Mouse (Mus musculus) MEL (cell line): ENCODE data around the gene Mipol1. TPM values are rescaled to one million over a fixed set of nuclear protein-coding genes. Genes with fewer than 3 reads are reported as not detected.

Experiments
- DNase-seq: peaks from one replicate; pipeline ENCODE4 v3.0.0; 2011; ENCODE audit warnings: low read depth, low spot score
- H3K27ac ChIP-seq: 2 replicates; pipeline ENCODE4 v1.5.1; 2012; ENCODE audit warnings: low read depth, mild to moderate bottlenecking, control low read depth, low read length, moderate library complexity; ENCODE audit not compliant: control insufficient read depth
- H3K27me3 ChIP-seq, 2 experiments: fragments of 150-350 bp in 1 of 2; sonication (generic) in 1 of 2; 2 replicates each; pipeline ENCODE4 v1.6.1; 2012; ENCODE audit warnings: low read length in 2 of 2, mild to moderate bottlenecking in 2 of 2, improper control_type of control experiment in 1 of 2, moderate library complexity in 1 of 2; ENCODE audit not compliant: insufficient read depth in 2 of 2, control insufficient read depth in 1 of 2
- H3K36me3 ChIP-seq, 2 experiments: 2 replicates each; pipeline ENCODE4 v1.6.1; 2012 to 2014; ENCODE audit warnings: low read length in 2 of 2, improper control_type of control experiment in 1 of 2, inconsistent platforms in 1 of 2, mild to moderate bottlenecking in 1 of 2; ENCODE audit not compliant: insufficient read depth in 2 of 2, control insufficient read depth in 1 of 2
- H3K4me1 ChIP-seq, 2 experiments: fragments of 150-350 bp in 1 of 2; sonication (generic) in 1 of 2; 2 replicates each; pipeline ENCODE4 v1.6.1; 2012; ENCODE audit warnings: low read length in 2 of 2, improper control_type of control experiment in 1 of 2, mild to moderate bottlenecking in 1 of 2; ENCODE audit not compliant: insufficient read depth in 2 of 2, control insufficient read depth in 1 of 2
- H3K4me3 ChIP-seq, 2 experiments: fragments of 150-350 bp in 1 of 2; sonication (generic) in 1 of 2; 2 replicates each; pipeline ENCODE4 v1.5.1; 2012; ENCODE audit warnings: low read depth in 2 of 2, low read length in 2 of 2, mild to moderate bottlenecking in 2 of 2, moderate library complexity in 2 of 2, control low read depth in 1 of 2, improper control_type of control experiment in 1 of 2; ENCODE audit not compliant: control insufficient read depth in 1 of 2, insufficient read depth in 1 of 2
- H3K79me2 ChIP-seq: 2 replicates; pipeline ENCODE4 v1.6.1; 2012; ENCODE audit warnings: mild to moderate bottlenecking, low read length, moderate library complexity; ENCODE audit not compliant: control insufficient read depth, poor library complexity, insufficient read depth
- H3K9ac ChIP-seq: 2 replicates; pipeline ENCODE4 v1.6.1; 2012; ENCODE audit warnings: low read depth, mild to moderate bottlenecking, control low read depth, low read length, moderate library complexity; ENCODE audit not compliant: control insufficient read depth, poor library complexity, severe bottlenecking
- H3K9me3 ChIP-seq: fragments of 150-350 bp; sonication (generic); replicated peaks from 2 replicates; pipeline ENCODE4 v1.6.1; 2012; ENCODE audit warnings: mild to moderate bottlenecking, low read length, improper control_type of control experiment, moderate library complexity; ENCODE audit not compliant: insufficient read depth
- BHLHE40 ChIP-seq: IDR thresholded peaks from 2 replicates; pipeline ENCODE4 v1.6.1; 2012; ENCODE audit warnings: low read depth, mild to moderate bottlenecking, inconsistent platforms, low read length, improper control_type of control experiment, borderline replicate concordance
- CHD2 ChIP-seq: IDR thresholded peaks from 2 replicates; pipeline ENCODE4 v1.6.1; 2011; ENCODE audit warnings: low read length, improper control_type of control experiment
- EP300 ChIP-seq, 2 experiments: IDR thresholded peaks; 2 replicates each; pipeline ENCODE4 v1.6.1; 2011; ENCODE audit warnings: improper control_type of control experiment in 2 of 2, low read length in 2 of 2, low read depth in 1 of 2, mild to moderate bottlenecking in 1 of 2
- MAFK ChIP-seq: IDR thresholded peaks from 2 replicates; pipeline ENCODE4 v1.6.1; 2011; ENCODE audit warnings: low read depth, mild to moderate bottlenecking, low read length, improper control_type of control experiment, borderline replicate concordance
- MAX ChIP-seq: IDR thresholded peaks from 2 replicates; pipeline ENCODE4 v1.6.1; 2011; ENCODE audit warnings: low read length, improper control_type of control experiment
- MAZ ChIP-seq: IDR thresholded peaks from 2 replicates; pipeline ENCODE4 v1.6.1; 2012; ENCODE audit warnings: low read depth, mild to moderate bottlenecking, inconsistent platforms, low read length, improper control_type of control experiment
- MEF2A ChIP-seq: IDR thresholded peaks from 2 replicates; pipeline ENCODE4 v1.6.1; 2014; ENCODE audit warnings: low read depth, mild to moderate bottlenecking, inconsistent platforms, low read length, improper control_type of control experiment; ENCODE audit not compliant: poor library complexity, insufficient replicate concordance, severe bottlenecking; ENCODE audit errors: extremely low read depth
- MXI1 ChIP-seq: IDR thresholded peaks from 2 replicates; pipeline ENCODE4 v1.6.1; 2011; ENCODE audit warnings: mild to moderate bottlenecking, low read depth, low read length, improper control_type of control experiment
- MYB ChIP-seq: IDR thresholded peaks from 2 replicates; pipeline ENCODE4 v1.6.1; 2011; ENCODE audit warnings: mild to moderate bottlenecking, low read depth, low read length, improper control_type of control experiment
- MYC ChIP-seq: IDR thresholded peaks from 2 replicates; pipeline ENCODE4 v1.6.1; 2011; ENCODE audit warnings: low read depth, mild to moderate bottlenecking, low read length, improper control_type of control experiment, moderate library complexity
- POLR2AphosphoS5 ChIP-seq: IDR thresholded peaks from 2 replicates; pipeline ENCODE4 v1.6.1; 2012; ENCODE audit warnings: low read depth, borderline replicate concordance, mild to moderate bottlenecking, inconsistent platforms, low read length, moderate library complexity, mixed read lengths
- SIN3A ChIP-seq: IDR thresholded peaks from 2 replicates; pipeline ENCODE4 v1.6.1; 2012; ENCODE audit warnings: low read length, improper control_type of control experiment, inconsistent platforms
- SMC3 ChIP-seq: IDR thresholded peaks from 2 replicates; pipeline ENCODE4 v1.6.1; 2011; ENCODE audit warnings: low read depth, low read length, improper control_type of control experiment
- TAL1 ChIP-seq: IDR thresholded peaks from 2 replicates; pipeline ENCODE4 v1.6.1; 2012; ENCODE audit warnings: mild to moderate bottlenecking, inconsistent platforms, low read length, moderate library complexity, mixed read lengths
- TBP ChIP-seq: IDR thresholded peaks from 2 replicates; pipeline ENCODE4 v1.8.0; 2011; ENCODE audit warnings: low read depth, low read length, improper control_type of control experiment
- TCF12 ChIP-seq: IDR thresholded peaks from 2 replicates; pipeline ENCODE4 v1.6.1; 2014; ENCODE audit warnings: low read depth, mild to moderate bottlenecking, inconsistent platforms, low read length, improper control_type of control experiment, moderate library complexity
- ZC3H11A ChIP-seq: IDR thresholded peaks from 2 replicates; pipeline ENCODE4 v1.6.1; 2012; ENCODE audit warnings: low read depth, mild to moderate bottlenecking, inconsistent platforms, low read length, improper control_type of control experiment
- ZMIZ1 ChIP-seq: IDR thresholded peaks from 2 replicates; pipeline ENCODE4 v1.6.1; 2012; ENCODE audit warnings: low read depth, mild to moderate bottlenecking, inconsistent platforms, low read length, improper control_type of control experiment, moderate library complexity
- polyA plus RNA-seq, 2 experiments: library from polyadenylated mRNA; stranded (reverse) in 1 of 2; unstranded in 1 of 2; fragments of >175 nt in 1 of 2; fragments of >200 nt in 1 of 2; gene quantifications; 2 replicates each; pipeline versions ENCODE4 v1.2.1 to v1.2.4; 2012; ENCODE audit warnings: low replicate concordance in 2 of 2, low read depth in 1 of 2; ENCODE audit not compliant: insufficient read length in 2 of 2, insufficient read depth in 1 of 2, missing spikeins in 1 of 2
- total RNA-seq: library from RNA; depleted of rRNA; stranded (reverse); fragments of 300-350 nt; gene quantifications from 2 replicates; pipeline ENCODE4 v1.2.3, GENCODE M21; 2012

Mipol1 gene
- total and polyA plus RNA-seq, 3 experiments, result 4.0 to 8.3 TPM; not detected in 1

DNA sequence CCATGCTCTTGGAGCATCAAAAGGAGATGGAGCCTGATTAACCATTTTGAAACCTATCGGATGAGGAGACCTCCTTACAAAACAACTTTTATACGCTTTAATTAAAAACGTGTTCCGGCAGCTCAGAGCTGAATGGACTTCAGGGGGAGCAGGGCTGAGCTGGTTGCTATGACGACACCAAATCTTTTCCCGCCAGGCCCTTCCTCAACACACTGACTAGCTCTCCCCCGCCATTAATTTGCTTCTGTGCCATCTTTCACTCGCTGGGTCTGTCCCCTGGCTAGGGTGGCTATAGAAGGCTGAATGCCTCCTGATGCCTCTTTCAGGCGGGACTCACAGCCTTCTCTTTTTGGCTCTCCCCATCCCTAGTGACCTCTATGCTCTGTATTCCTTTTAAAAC, 300.2 kb downstream of the Mipol1 start:
- H3K27me3 ChIP-seq, result no peaks in the 10 kb centered on the region
- H3K36me3 ChIP-seq, result no peaks in the 10 kb centered on the region
- TF ChIP-seq BHLHE40 (no peak), TCF12 (no peak), MYB (no peak), MAZ (no peak), MXI1 (no peak), MYC (no peak), CHD2 (no peak), ZMIZ1 (no peak), MEF2A (no peak)

DNA sequence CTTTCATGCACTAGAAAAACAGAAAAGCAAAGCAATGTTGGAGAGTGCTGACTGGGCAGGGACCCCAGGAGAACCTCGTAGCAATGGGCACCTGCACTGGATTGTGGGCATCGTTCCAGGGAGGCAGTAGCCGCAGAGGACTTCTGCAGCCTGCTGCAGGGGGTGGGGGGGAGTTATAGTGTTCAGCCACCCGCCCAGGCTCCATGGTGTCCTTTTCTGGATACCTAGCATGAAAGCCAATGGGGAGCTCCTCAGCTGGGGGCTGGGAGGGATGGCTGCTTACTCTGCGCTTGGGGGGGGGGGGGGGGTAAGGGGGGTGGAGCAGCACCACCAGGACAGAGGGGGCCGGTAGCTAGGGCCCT, 304.3 kb downstream of the Mipol1 start:
- H3K79me2 ChIP-seq, result no peaks in the 10 kb centered on the region
- H3K4me3 ChIP-seq, result no peak overlapping the region
- H3K9ac ChIP-seq, result no peak overlapping the region
- no peak overlapping the region for H3K27ac ChIP-seq
- no peaks in the 10 kb centered on the region for H3K9me3 ChIP-seq
- H3K4me1 ChIP-seq, result no peaks in the 10 kb centered on the region
- H3K36me3 ChIP-seq, result no peaks in the 10 kb centered on the region
- no peak for DNase-seq
- TF ChIP-seq EP300 (IDR thresholded peaks at IDR 0.05; ENCODE audit: low read depth in 1 of 2, low read length in 2 of 2), result no peak
- TF ChIP-seq POLR2AphosphoS5, result no peak
- TF ChIP-seq SMC3, result no peak
- no peak for TF ChIP-seq MAX
- TF ChIP-seq ZC3H11A, result no peak
- TF ChIP-seq MYB, result no peak
- no peak for TF ChIP-seq SIN3A
- no peak for TF ChIP-seq TBP
- TF ChIP-seq MAZ, result no peak
- no peak for TF ChIP-seq MAFK
- no peak for TF ChIP-seq TAL1
- H3K27me3 ChIP-seq, result no peaks in the 10 kb centered on the region

More for the DNA sequence above, 300.2 kb downstream of the Mipol1 start:
- no peak overlapping the region for H3K27ac ChIP-seq
- H3K4me1 ChIP-seq, result no peaks in the 10 kb centered on the region
- H3K9me3 ChIP-seq, result no peaks in the 10 kb centered on the region
- no peak overlapping the region for H3K4me3 ChIP-seq
- H3K9ac ChIP-seq, result no peak overlapping the region
- no peak for DNase-seq
- no peaks in the 10 kb centered on the region for H3K79me2 ChIP-seq
